Mouse (Mus musculus): ENCODE measurements around the gene Slc6a6. TPM values are rescaled to one million over a fixed set of nuclear protein-coding genes. Genes with fewer than 3 reads are reported as not detected.

Gene Slc6a6
- polyA plus RNA-seq, 1 experiment from 2014 or later: 98.3 TPM

- peak; percentile 63 for ATAC-seq (ENCODE audit: low FRiP score)
- Histone ChIP-seq H3K4me3 (no peak overlapping the region), H3K27me3 (no peaks in the 10 kb centered on the region), H3K9ac (peak overlapping the region; percentile 55), H3K4me1 (replicated peaks) (peaks cover 59% of the 10 kb centered on the region), H3K4me2 (peak overlapping the region; percentile 36), H3K27ac (peak overlapping the region; percentile 94), H3K36me3 (peaks cover 23% of the 10 kb centered on the region), H3K9me3 (no peaks in the 10 kb centered on the region)
- WGBS: 44% methylated on average over 6 of the region's 6 CpGs
Observed at GRCm38 (mm10) chr6:91719042-91719747, 35.3 kb downstream of the Slc6a6 start.

- Histone ChIP-seq H3K4me1 (replicated peaks) (peaks cover 55% of the 10 kb centered on the region), H3K36me3 (peaks cover 31% of the 10 kb centered on the region), H3K9me3 (no peaks in the 10 kb centered on the region), H3K27ac (peak overlapping the region; percentile 94), H3K9ac (peak overlapping the region; percentile 55), H3K4me2 (peak overlapping the region; percentile 36), H3K4me3 (0 out of 2 replicates have a peak overlapping the region, but pooled peaks have one; percentile 1), H3K27me3 (no peaks in the 10 kb centered on the region)
- WGBS: 5% methylated on average over 9 of the region's 9 CpGs
- peak; percentile 79 for ATAC-seq (ENCODE audit: low FRiP score)
Observed at GRCm38 (mm10) chr6:91719865-91720533, 36.1 kb downstream of the Slc6a6 start.

- peaks cover 55% of the 10 kb centered on the region for H3K4me1 ChIP-seq (replicated peaks)
- no peaks in the 10 kb centered on the region for H3K27me3 ChIP-seq
- ATAC-seq (ENCODE audit: low FRiP score): peak; percentile 19
- H3K27ac ChIP-seq: peak overlapping the region; percentile 94
- H3K4me2 ChIP-seq: peak overlapping the region; percentile 36
- no peaks in the 10 kb centered on the region for H3K9me3 ChIP-seq
- peak overlapping the region; percentile 55 for H3K9ac ChIP-seq
- 32% methylated on average over 4 of the region's 4 CpGs for WGBS
- H3K4me3 ChIP-seq: no peak overlapping the region
- H3K36me3 ChIP-seq: peaks cover 34% of the 10 kb centered on the region
Observed at GRCm38 (mm10) chr6:91720588-91721214, 36.8 kb downstream of the Slc6a6 start.

- H3K9me3 ChIP-seq: no peaks in the 10 kb centered on the region
- peak overlapping the region; percentile 51 for H3K9ac ChIP-seq
- peak overlapping the region; percentile 76 for H3K27ac ChIP-seq
- ATAC-seq (ENCODE audit: low FRiP score): no peak
- H3K36me3 ChIP-seq: peaks cover 40% of the 10 kb centered on the region
- no peak overlapping the region for H3K4me3 ChIP-seq
- H3K27me3 ChIP-seq: no peaks in the 10 kb centered on the region
- no peak overlapping the region for H3K4me2 ChIP-seq
- peaks cover 55% of the 10 kb centered on the region for H3K4me1 ChIP-seq (replicated peaks)
- WGBS: 21% methylated on average over 12 of the region's 12 CpGs
Observed at GRCm38 (mm10) chr6:91721215-91721701, 37.4 kb downstream of the Slc6a6 start.

GRCm38 (mm10) chr6:91727361-91727760 lies 43.5 kb downstream of the Slc6a6 start:
- H3K36me3 ChIP-seq: peaks cover 82% of the 10 kb centered on the region
- H3K4me2 ChIP-seq: no peak overlapping the region
- H3K27ac ChIP-seq: no peak overlapping the region

GRCm38 (mm10) chr6:91728939-91729619 lies 45.2 kb downstream of the Slc6a6 start:
- Histone ChIP-seq H3K4me3 (no peak overlapping the region), H3K9me3 (no peaks in the 10 kb centered on the region), H3K36me3 (peaks cover 84% of the 10 kb centered on the region), H3K4me1 (replicated peaks) (peaks cover 49% of the 10 kb centered on the region), H3K9ac (peak overlapping the region; percentile 59), H3K27ac (peak overlapping the region; percentile 86), H3K4me2 (no peak overlapping the region), H3K27me3 (no peaks in the 10 kb centered on the region)
- peak; percentile 54 for ATAC-seq (ENCODE audit: low FRiP score)
- 36% methylated on average over 6 of the region's 6 CpGs for WGBS

More at GRCm38 (mm10) chr6:91727361-91727760, 43.5 kb downstream of the Slc6a6 start:
- Histone ChIP-seq H3K9ac (no peak overlapping the region), H3K4me3 (no peak overlapping the region), H3K27me3 (no peaks in the 10 kb centered on the region), H3K9me3 (no peaks in the 10 kb centered on the region), H3K4me1 (replicated peaks) (peaks cover 49% of the 10 kb centered on the region)
- WGBS: 89% methylated on average over 1 of the region's 1 CpGs
- ATAC-seq (ENCODE audit: low FRiP score): no peak

GRCm38 (mm10) chr6:91729677-91730127 lies 45.8 kb downstream of the Slc6a6 start:
- peak overlapping the region; percentile 59 for H3K9ac ChIP-seq

GRCm38 (mm10) chr6:91732138-91732537 lies 48.3 kb downstream of the Slc6a6 start:
- 67% methylated on average over 11 of the region's 11 CpGs for WGBS
- no peak overlapping the region for H3K9ac ChIP-seq
- no peak overlapping the region for H3K4me2 ChIP-seq
- H3K27me3 ChIP-seq: no peaks in the 10 kb centered on the region
- ATAC-seq (ENCODE audit: low FRiP score): peak; percentile 48; the same call in 1 of the 2 replicates
- peak overlapping the region; percentile 62; the same call in 1 of the 2 replicates for H3K27ac ChIP-seq
- H3K4me1 ChIP-seq (replicated peaks): peaks cover 50% of the 10 kb centered on the region
- H3K36me3 ChIP-seq: peaks cover 82% of the 10 kb centered on the region
- H3K4me3 ChIP-seq: no peak overlapping the region
- no peaks in the 10 kb centered on the region for H3K9me3 ChIP-seq

More at GRCm38 (mm10) chr6:91729677-91730127, 45.8 kb downstream of the Slc6a6 start:
- ATAC-seq (ENCODE audit: low FRiP score): peak; percentile 46
- peaks cover 79% of the 10 kb centered on the region for H3K36me3 ChIP-seq
- H3K9me3 ChIP-seq: no peaks in the 10 kb centered on the region
- H3K4me1 ChIP-seq (replicated peaks): peaks cover 49% of the 10 kb centered on the region
- H3K27ac ChIP-seq: peak overlapping the region; percentile 86
- H3K4me2 ChIP-seq: 0 out of 2 replicates have a peak overlapping the region, but pooled peaks have one; percentile 23
- no peaks in the 10 kb centered on the region for H3K27me3 ChIP-seq
- 4% methylated on average over 12 of the region's 12 CpGs for WGBS
- H3K4me3 ChIP-seq: no peak overlapping the region

- 41% methylated on average over 5 of the region's 5 CpGs for WGBS
- no peak for ATAC-seq (ENCODE audit: low FRiP score)
Observed at GRCm38 (mm10) chr6:91736471-91736870, 52.6 kb downstream of the Slc6a6 start.

GRCm38 (mm10) chr6:91737451-91737850 lies 53.6 kb downstream of the Slc6a6 start:
- Histone ChIP-seq H3K9ac (no peak overlapping the region), H3K4me1 (replicated peaks) (peaks cover 11% of the 10 kb centered on the region), H3K4me2 (no peak overlapping the region), H3K9me3 (no peaks in the 10 kb centered on the region), H3K36me3 (peaks cover 91% of the 10 kb centered on the region), H3K27ac (no peak overlapping the region), H3K4me3 (no peak overlapping the region), H3K27me3 (no peaks in the 10 kb centered on the region)
- 89% methylated on average over 7 of the region's 7 CpGs for WGBS
- ATAC-seq (ENCODE audit: low FRiP score): no peak

More at GRCm38 (mm10) chr6:91736471-91736870, 52.6 kb downstream of the Slc6a6 start:
- no peak overlapping the region; the same call in 1 of the 2 replicates for H3K9ac ChIP-seq
- H3K27ac ChIP-seq: 0 out of 2 replicates have a peak overlapping the region, but pooled peaks have one; percentile 1
- no peaks in the 10 kb centered on the region for H3K27me3 ChIP-seq
- H3K36me3 ChIP-seq: peaks cover 92% of the 10 kb centered on the region
- H3K9me3 ChIP-seq: no peaks in the 10 kb centered on the region
- no peak overlapping the region for H3K4me3 ChIP-seq
- H3K4me1 ChIP-seq (replicated peaks): peaks cover 19% of the 10 kb centered on the region
- H3K4me2 ChIP-seq: no peak overlapping the region

- no peak overlapping the region for H3K4me2 ChIP-seq
- no peak overlapping the region for H3K4me3 ChIP-seq
- H3K9me3 ChIP-seq: no peaks in the 10 kb centered on the region
- H3K4me1 ChIP-seq (replicated peaks): peaks cover 11% of the 10 kb centered on the region
- H3K9ac ChIP-seq: no peak overlapping the region
- 18% methylated on average over 5 of the region's 5 CpGs for WGBS
- ATAC-seq (ENCODE audit: low FRiP score): no peak
- 0 out of 2 replicates have a peak overlapping the region, but pooled peaks have one; percentile 30 for H3K27ac ChIP-seq
- H3K27me3 ChIP-seq: no peaks in the 10 kb centered on the region
- peaks cover 91% of the 10 kb centered on the region for H3K36me3 ChIP-seq
Observed at GRCm38 (mm10) chr6:91738058-91738457, 54.2 kb downstream of the Slc6a6 start.

Measured in hindbrain, embryonic 13.5 days (tissue).